8 mouse cellular contexts compared by ENCODE assay signal in genomic region chr10:19185790-19186581, GRCm38 (mm10).
A peak's percentile ranks its signal among the peaks of the same experiment; 100 is the strongest.
DNase-seq lines count a peak whose midpoint lies in the region; ATAC-seq and TF ChIP-seq lines count a peak whose summit lies in the region.

No protein-coding gene starts in this region.

- intact Hi-C loops in left cerebral cortex, adult 2 months (cut with DNase I): loop anchor here (1.0 to 2.0 kb wide), 4 partner anchors 171 to 269 kb away; partner anchors contain the start of gene Tnfaip3

- 14% methylated on average over 18 of the region's 18 CpGs for WGBS in forebrain, embryonic 13.5 days
- 13% methylated on average over 18 of the region's 18 CpGs for WGBS in hindbrain, postnatal 0 days

- no peak overlapping the region for H3K9ac ChIP-seq in forebrain, embryonic 13.5 days
- no peak overlapping the region for H3K9ac ChIP-seq in hindbrain, postnatal 0 days (replicated peaks; ENCODE audit: low read length)

- H3K36me3 ChIP-seq in forebrain, embryonic 13.5 days (ENCODE audit: poor library complexity, severe bottlenecking): no peaks in the 10 kb centered on the region
- H3K36me3 ChIP-seq in hindbrain, postnatal 0 days (ENCODE audit: insufficient read depth, low read length): no peaks in the 10 kb centered on the region

- no peaks in the 10 kb centered on the region; the same call in 1 of the 2 replicates for H3K4me1 ChIP-seq in forebrain, embryonic 13.5 days
- H3K4me1 ChIP-seq in hindbrain, postnatal 0 days (ENCODE audit: insufficient read depth, low read length): no peaks in the 10 kb centered on the region

- peak overlapping the region; percentile 57 for H3K4me2 ChIP-seq in forebrain, embryonic 13.5 days
- peak overlapping the region; percentile 57 for H3K4me2 ChIP-seq in hindbrain, postnatal 0 days (ENCODE audit: low read depth, low read length)

- H3K9me3 ChIP-seq in forebrain, embryonic 13.5 days (replicated peaks): no peaks in the 10 kb centered on the region
- no peaks in the 10 kb centered on the region for H3K9me3 ChIP-seq in hindbrain, postnatal 0 days (ENCODE audit: low read length)

- no peak overlapping the region for H3K27ac ChIP-seq in forebrain, embryonic 13.5 days
- H3K27ac ChIP-seq in hindbrain, postnatal 0 days: no peak overlapping the region
- H3K27ac ChIP-seq in left cerebral cortex, adult 2 months: no peak overlapping the region

- DNase-seq in right cerebral cortex, adult 2 months (ENCODE audit: low spot score in 2 of 2): peak; percentile 15 to 34
- no peak for DNase-seq in right cerebral cortex, postnatal 36 days (ENCODE audit: low spot score in 2 of 2)
- DNase-seq in cerebellum, adult 11 months: peak; percentile 2
- peak; percentile 86 for DNase-seq in hindbrain, postnatal 0 days (ENCODE audit: low spot score)
- peak in 1 of 2 experiments; percentile 26 for DNase-seq in left cerebral cortex, adult 2 months (ENCODE audit: extremely low spot score in 1 of 2, low spot score in 2 of 2)
- peak; percentile 68 for DNase-seq in skeletal muscle tissue, adult 2 months (ENCODE audit: low read depth, low spot score)

- TF ChIP-seq CTCF in hindbrain, postnatal 0 days (IDR thresholded peaks at IDR 0.05; ENCODE audit: low read depth): peak; percentile 88
- peak; percentile 78 for TF ChIP-seq CTCF in left cerebral cortex, adult 2 months (IDR thresholded peaks at IDR 0.05)

- H3K4me3 ChIP-seq in forebrain, embryonic 13.5 days: peak overlapping the region; percentile 24
- peak overlapping the region; percentile 31 for H3K4me3 ChIP-seq in hindbrain, postnatal 0 days (ENCODE audit: low read length)
- H3K4me3 ChIP-seq in left cerebral cortex, adult 2 months: peak overlapping the region; percentile 7

- peaks cover 10% of the 10 kb centered on the region for H3K27me3 ChIP-seq in forebrain, embryonic 13.5 days
- no peaks in the 10 kb centered on the region for H3K27me3 ChIP-seq in hindbrain, postnatal 0 days (ENCODE audit: insufficient read depth, low read length)

- ATAC-seq in forebrain, embryonic 13.5 days: peak; percentile 80
- ATAC-seq in hindbrain, postnatal 0 days: peak; percentile 82
- ATAC-seq in megakaryocyte, adult 5-6 weeks (ENCODE audit: poor library complexity, severe bottlenecking): peak; percentile 87

Comparison
In these comparisons a context has a peak if more than half of its experiments do, and no peak if none do; other contexts are left out.
1. DNase-seq: peak in right cerebral cortex, adult 2 months (2 of 2), cerebellum, adult 11 months (single experiment), hindbrain, postnatal 0 days (single experiment) and skeletal muscle tissue, adult 2 months (single experiment); none in right cerebral cortex, postnatal 36 days (0 of 2).
2. Peak in every context shown above with its lines, with median percentiles within 50 percentile points of each other: ATAC-seq and H3K4me3 ChIP-seq.